Mouse (Mus musculus): ENCODE measurements around the gene Tiam1.

GRCm38 (mm10) chr16:89990288-89990955, 153.1 kb downstream of the Tiam1 start:
- TF ChIP-seq CTCF (IDR thresholded peaks at IDR 0.05; ENCODE audit: insufficient read depth, low read depth, low read length), result no peak
- TF ChIP-seq POLR2A (IDR thresholded peaks at IDR 0.05; ENCODE audit: insufficient read depth, low read depth, low read length), result no peak
